Mouse (Mus musculus): ENCODE measurements at regions not wholly inside any gene's neighbourhood (a gene's known extent, or its start where the extent isn't known, plus 50 kb on each side); places are given as distances from the start of the nearest gene placed in this dataset.

- TF ChIP-seq CTCF (IDR thresholded peaks at IDR 0.05; ENCODE audit: control insufficient read depth, insufficient read depth, insufficient replicate concordance, low read depth, low read length) (no peak), POLR2A (IDR thresholded peaks at IDR 0.05; ENCODE audit: control insufficient read depth, low read depth, low read length) (no peak)
Measured at GRCm38 (mm10) chr4:105702036-105702435, 87.6 kb upstream of the Gm12728 start.

All from testis, adult 2 months (tissue).